Mouse (Mus musculus) ES-CJ7 (cell line): ENCODE measurements at regions not wholly inside any gene's neighbourhood (a gene's known extent, or its start where the extent isn't known, plus 50 kb on each side); places are given as distances from the start of the nearest gene placed in this dataset.
A peak's percentile ranks its signal among the peaks of the same experiment; 100 is the strongest.

ENCODE experiments used
- DNase-seq: peaks from one replicate; pipeline ENCODE4 v3.0.0; 2011; ENCODE audit warnings: low read depth, low spot score

GRCm38 (mm10) chr16:55447581-55447980 lies 149.8 kb upstream of the Zpld1 start:
- no peak for DNase-seq

- no peak for DNase-seq
Measured at GRCm38 (mm10) chr16:55442821-55443581, 145.2 kb upstream of the Zpld1 start.

- DNase-seq: no peak
Measured at GRCm38 (mm10) chr16:55435139-55435968, 137.6 kb upstream of the Zpld1 start.

GRCm38 (mm10) chr16:55421569-55422342 lies 124.0 kb upstream of the Zpld1 start:
- DNase-seq: no peak

GRCm38 (mm10) chr16:55420876-55421568 lies 123.2 kb upstream of the Zpld1 start:
- DNase-seq: no peak

- no peak for DNase-seq
Measured at GRCm38 (mm10) chr16:55418871-55419270, 121.1 kb upstream of the Zpld1 start.

- no peak for DNase-seq
Measured at GRCm38 (mm10) chr16:55400818-55401217, 103.0 kb upstream of the Zpld1 start.

GRCm38 (mm10) chr16:55394864-55395263 lies 97.1 kb upstream of the Zpld1 start:
- DNase-seq: no peak

- no peak for DNase-seq
Measured at GRCm38 (mm10) chr16:55390400-55390799, 92.6 kb upstream of the Zpld1 start.

GRCm38 (mm10) chr16:55379996-55380395 lies 82.2 kb upstream of the Zpld1 start:
- DNase-seq: no peak

- no peak for DNase-seq
Measured at GRCm38 (mm10) chr16:55379189-55379588, 81.4 kb upstream of the Zpld1 start.

GRCm38 (mm10) chr16:55378701-55379100 lies 80.9 kb upstream of the Zpld1 start:
- DNase-seq: peak; percentile 2

- DNase-seq: no peak
Measured at GRCm38 (mm10) chr16:55375922-55376321, 78.1 kb upstream of the Zpld1 start.

- DNase-seq: no peak
Measured at GRCm38 (mm10) chr16:55357686-55358085, 59.9 kb upstream of the Zpld1 start.

- no peak for DNase-seq
Measured at GRCm38 (mm10) chr16:55356097-55356496, 58.3 kb upstream of the Zpld1 start.
